Mouse (Mus musculus): ENCODE results near the gene Taf4.

GRCm38 (mm10) chr2:180025861-180026200 is 49.4 kb upstream of the Taf4 start:
- TF ChIP-seq CTCF (IDR thresholded peaks at IDR 0.05; ENCODE audit: control insufficient read depth, insufficient read depth, insufficient read length) (no peak), MAX (IDR thresholded peaks at IDR 0.05) (no peak), CEBPB (IDR thresholded peaks at IDR 0.05; ENCODE audit: low read depth) (no peak), USF1 (IDR thresholded peaks at IDR 0.05; ENCODE audit: low read depth) (no peak), MYOD1 (IDR thresholded peaks at IDR 0.05; ENCODE audit: control insufficient read depth, insufficient read length, low read depth) (no peak)
